Mouse (Mus musculus): ENCODE measurements around the gene Ccdc187. TPM values are rescaled to one million over a fixed set of nuclear protein-coding genes. Genes with fewer than 3 reads are reported as not detected.

Gene Ccdc187
- polyA plus RNA-seq, 1 experiment from 2014 or later, result 0.19 TPM

GRCm38 (mm10) chr2:26298856-26299230 is 4.5 kb upstream of the Ccdc187 start:
- Histone ChIP-seq H3K4me3 (ENCODE audit: low read length) (no peak overlapping the region), H3K9ac (ENCODE audit: low read depth, low read length) (peak overlapping the region; percentile 55), H3K9me3 (ENCODE audit: control insufficient read depth, low read length) (no peaks in the 10 kb centered on the region), H3K36me3 (ENCODE audit: control insufficient read depth, insufficient read depth, low read length) (no peaks in the 10 kb centered on the region), H3K27ac (ENCODE audit: low read depth, low read length) (peak overlapping the region; percentile 76), H3K27me3 (replicated peaks; ENCODE audit: control insufficient read depth, insufficient read depth, low read length) (no peaks in the 10 kb centered on the region), H3K4me1 (ENCODE audit: control insufficient read depth, insufficient read depth, low read depth, low read length) (peaks cover 43% of the 10 kb centered on the region), H3K4me2 (ENCODE audit: low read length) (peak overlapping the region; percentile 44; the same call in 1 of the 2 replicates)
- ATAC-seq, result 0 out of 2 replicates have a peak, but pooled peaks have one; percentile 3
- WGBS, result 5% methylated on average over 4 of the region's 4 CpGs

GRCm38 (mm10) chr2:26298208-26298855 is 4.0 kb upstream of the Ccdc187 start:
- H3K9me3 ChIP-seq (ENCODE audit: control insufficient read depth, low read length), result no peaks in the 10 kb centered on the region
- H3K9ac ChIP-seq (ENCODE audit: low read depth, low read length), result peak overlapping the region; percentile 55
- 2% methylated on average over 10 of the region's 10 CpGs for WGBS
- H3K27ac ChIP-seq (ENCODE audit: low read depth, low read length), result peak overlapping the region; percentile 76
- H3K4me2 ChIP-seq (ENCODE audit: low read length), result peak overlapping the region; percentile 44
- H3K36me3 ChIP-seq (ENCODE audit: control insufficient read depth, insufficient read depth, low read length), result no peaks in the 10 kb centered on the region
- H3K4me3 ChIP-seq (ENCODE audit: low read length), result peak overlapping the region; percentile 9; the same call in 1 of the 2 replicates
- H3K27me3 ChIP-seq (replicated peaks; ENCODE audit: control insufficient read depth, insufficient read depth, low read length), result no peaks in the 10 kb centered on the region
- peak; percentile 79 for ATAC-seq
- peaks cover 43% of the 10 kb centered on the region for H3K4me1 ChIP-seq (ENCODE audit: control insufficient read depth, insufficient read depth, low read depth, low read length)

GRCm38 (mm10) chr2:26296606-26297195 is 2.3 kb upstream of the Ccdc187 start:
- H3K4me3 ChIP-seq (ENCODE audit: low read length), result no peak overlapping the region

GRCm38 (mm10) chr2:26290133-26290532 is 4.2 kb downstream of the Ccdc187 start:
- no peak for ATAC-seq

More at GRCm38 (mm10) chr2:26296606-26297195, 2.3 kb upstream of the Ccdc187 start:
- Histone ChIP-seq H3K9me3 (ENCODE audit: control insufficient read depth, low read length) (no peaks in the 10 kb centered on the region), H3K4me1 (ENCODE audit: control insufficient read depth, insufficient read depth, low read depth, low read length) (peaks cover 43% of the 10 kb centered on the region), H3K27me3 (replicated peaks; ENCODE audit: control insufficient read depth, insufficient read depth, low read length) (no peaks in the 10 kb centered on the region), H3K9ac (ENCODE audit: low read depth, low read length) (peak overlapping the region; percentile 36), H3K27ac (ENCODE audit: low read depth, low read length) (peak overlapping the region; percentile 59), H3K36me3 (ENCODE audit: control insufficient read depth, insufficient read depth, low read length) (no peaks in the 10 kb centered on the region), H3K4me2 (ENCODE audit: low read length) (no peak overlapping the region)
- ATAC-seq, result no peak
- 19% methylated on average over 6 of the region's 6 CpGs for WGBS

GRCm38 (mm10) chr2:26286391-26286790 is 8.0 kb downstream of the Ccdc187 start:
- Histone ChIP-seq H3K27ac (ENCODE audit: low read depth, low read length) (no peak overlapping the region), H3K9ac (ENCODE audit: low read depth, low read length) (no peak overlapping the region), H3K36me3 (ENCODE audit: control insufficient read depth, insufficient read depth, low read length) (no peaks in the 10 kb centered on the region), H3K9me3 (ENCODE audit: control insufficient read depth, low read length) (no peaks in the 10 kb centered on the region), H3K27me3 (replicated peaks; ENCODE audit: control insufficient read depth, insufficient read depth, low read length) (no peaks in the 10 kb centered on the region), H3K4me2 (ENCODE audit: low read length) (no peak overlapping the region), H3K4me1 (ENCODE audit: control insufficient read depth, insufficient read depth, low read depth, low read length) (peaks cover 5% of the 10 kb centered on the region), H3K4me3 (ENCODE audit: low read length) (no peak overlapping the region)
- ATAC-seq, result no peak
- 51% methylated on average over 7 of the region's 7 CpGs for WGBS

More at GRCm38 (mm10) chr2:26290133-26290532, 4.2 kb downstream of the Ccdc187 start:
- H3K27ac ChIP-seq (ENCODE audit: low read depth, low read length), result no peak overlapping the region
- H3K4me1 ChIP-seq (ENCODE audit: control insufficient read depth, insufficient read depth, low read depth, low read length), result peaks cover 5% of the 10 kb centered on the region
- WGBS, result 80% methylated on average over 5 of the region's 5 CpGs
- H3K4me2 ChIP-seq (ENCODE audit: low read length), result no peak overlapping the region
- no peaks in the 10 kb centered on the region for H3K36me3 ChIP-seq (ENCODE audit: control insufficient read depth, insufficient read depth, low read length)
- no peak overlapping the region for H3K4me3 ChIP-seq (ENCODE audit: low read length)
- no peaks in the 10 kb centered on the region for H3K27me3 ChIP-seq (replicated peaks; ENCODE audit: control insufficient read depth, insufficient read depth, low read length)
- no peak overlapping the region for H3K9ac ChIP-seq (ENCODE audit: low read depth, low read length)
- no peaks in the 10 kb centered on the region for H3K9me3 ChIP-seq (ENCODE audit: control insufficient read depth, low read length)

GRCm38 (mm10) chr2:26285804-26286203 is 8.6 kb downstream of the Ccdc187 start:
- no peaks in the 10 kb centered on the region for H3K36me3 ChIP-seq (ENCODE audit: control insufficient read depth, insufficient read depth, low read length)
- 0 out of 2 replicates have a peak overlapping the region, but pooled peaks have one; percentile 2 for H3K9ac ChIP-seq (ENCODE audit: low read depth, low read length)
- H3K4me1 ChIP-seq (ENCODE audit: control insufficient read depth, insufficient read depth, low read depth, low read length), result peaks cover 5% of the 10 kb centered on the region
- H3K4me3 ChIP-seq (ENCODE audit: low read length), result no peak overlapping the region
- no peaks in the 10 kb centered on the region for H3K27me3 ChIP-seq (replicated peaks; ENCODE audit: control insufficient read depth, insufficient read depth, low read length)
- 0 out of 2 replicates have a peak overlapping the region, but pooled peaks have one; percentile 3 for H3K27ac ChIP-seq (ENCODE audit: low read depth, low read length)
- H3K4me2 ChIP-seq (ENCODE audit: low read length), result no peak overlapping the region
- 24% methylated on average over 7 of the region's 7 CpGs for WGBS
- no peaks in the 10 kb centered on the region for H3K9me3 ChIP-seq (ENCODE audit: control insufficient read depth, low read length)
- ATAC-seq, result peak; percentile 70; the same call in 1 of the 2 replicates

GRCm38 (mm10) chr2:26280594-26280993 is 13.8 kb downstream of the Ccdc187 start:
- ATAC-seq, result no peak
- WGBS, result 67% methylated on average over 11 of the region's 11 CpGs
- H3K4me2 ChIP-seq (ENCODE audit: low read length), result no peak overlapping the region
- H3K9ac ChIP-seq (ENCODE audit: low read depth, low read length), result no peak overlapping the region
- peaks cover under 1% of the 10 kb centered on the region; the same call in 1 of the 2 replicates for H3K4me1 ChIP-seq (ENCODE audit: control insufficient read depth, insufficient read depth, low read depth, low read length)
- no peak overlapping the region for H3K27ac ChIP-seq (ENCODE audit: low read depth, low read length)
- H3K4me3 ChIP-seq (ENCODE audit: low read length), result no peak overlapping the region
- no peaks in the 10 kb centered on the region for H3K36me3 ChIP-seq (ENCODE audit: control insufficient read depth, insufficient read depth, low read length)
- no peaks in the 10 kb centered on the region for H3K27me3 ChIP-seq (replicated peaks; ENCODE audit: control insufficient read depth, insufficient read depth, low read length)
- H3K9me3 ChIP-seq (ENCODE audit: control insufficient read depth, low read length), result no peaks in the 10 kb centered on the region

- 76% methylated on average over 3 of the region's 3 CpGs for WGBS
- Histone ChIP-seq H3K4me3 (ENCODE audit: low read length) (no peak overlapping the region), H3K36me3 (ENCODE audit: control insufficient read depth, insufficient read depth, low read length) (no peaks in the 10 kb centered on the region), H3K9ac (ENCODE audit: low read depth, low read length) (no peak overlapping the region), H3K27ac (ENCODE audit: low read depth, low read length) (no peak overlapping the region), H3K4me1 (ENCODE audit: control insufficient read depth, insufficient read depth, low read depth, low read length) (no peaks in the 10 kb centered on the region), H3K27me3 (replicated peaks; ENCODE audit: control insufficient read depth, insufficient read depth, low read length) (no peaks in the 10 kb centered on the region), H3K4me2 (ENCODE audit: low read length) (no peak overlapping the region), H3K9me3 (ENCODE audit: control insufficient read depth, low read length) (no peaks in the 10 kb centered on the region)
- no peak for ATAC-seq
Observed at GRCm38 (mm10) chr2:26279712-26280111, 14.6 kb downstream of the Ccdc187 start.

GRCm38 (mm10) chr2:26273611-26274010 is 20.7 kb downstream of the Ccdc187 start:
- Histone ChIP-seq H3K27me3 (replicated peaks; ENCODE audit: control insufficient read depth, insufficient read depth, low read length) (no peaks in the 10 kb centered on the region), H3K4me3 (ENCODE audit: low read length) (no peak overlapping the region), H3K4me2 (ENCODE audit: low read length) (no peak overlapping the region), H3K36me3 (ENCODE audit: control insufficient read depth, insufficient read depth, low read length) (no peaks in the 10 kb centered on the region), H3K4me1 (ENCODE audit: control insufficient read depth, insufficient read depth, low read depth, low read length) (no peaks in the 10 kb centered on the region), H3K9me3 (ENCODE audit: control insufficient read depth, low read length) (no peaks in the 10 kb centered on the region), H3K9ac (ENCODE audit: low read depth, low read length) (no peak overlapping the region), H3K27ac (ENCODE audit: low read depth, low read length) (no peak overlapping the region)
- WGBS, result 20% methylated on average over 7 of the region's 7 CpGs
- peak; percentile 82; the same call in 1 of the 2 replicates for ATAC-seq
